Mouse (Mus musculus): ENCODE measurements around the gene Galr2. TPM values are rescaled to one million over a fixed set of nuclear protein-coding genes. Genes with fewer than 3 reads are reported as not detected.

Gene Galr2
- total and polyA plus RNA-seq, 3 experiments: 0.35 to 1.2 TPM; not detected in 1

GRCm38 (mm10) chr11:116305423-116305822 is 24.7 kb downstream of the Galr2 start (continued):
- no peak for TF ChIP-seq MAZ (IDR thresholded peaks at IDR 0.05; ENCODE audit: low read depth, low read length)
- no peak for TF ChIP-seq NELFE (IDR thresholded peaks at IDR 0.05; ENCODE audit: low read depth, low read length)
- peak; percentile 40; the same call in 1 of the 2 replicates for TF ChIP-seq SMC3 (IDR thresholded peaks at IDR 0.05; ENCODE audit: low read depth, low read length)
- TF ChIP-seq JUND (IDR thresholded peaks at IDR 0.05; ENCODE audit: low read depth, low read length): no peak
- TF ChIP-seq ELF1 (IDR thresholded peaks at IDR 0.05; ENCODE audit: low read depth, low read length): no peak
- no peak for TF ChIP-seq TCF12 (IDR thresholded peaks at IDR 0.05; ENCODE audit: low read depth, low read length)
- TF ChIP-seq TBP (IDR thresholded peaks at IDR 0.05; ENCODE audit: low read depth, low read length): no peak
- TF ChIP-seq RAD21 (IDR thresholded peaks at IDR 0.05; ENCODE audit: low read depth, low read length): peak; percentile 26; the same call in 1 of the 2 replicates
- no peak for TF ChIP-seq NRF1 (IDR thresholded peaks at IDR 0.05; ENCODE audit: insufficient read depth, low read depth, low read length, poor library complexity, severe bottlenecking)
- TF ChIP-seq ZMIZ1 (IDR thresholded peaks at IDR 0.05; ENCODE audit: low read depth, low read length): no peak
- TF ChIP-seq CTCF (IDR thresholded peaks at IDR 0.05 in 2 of 3, conservative IDR thresholded peaks at IDR 0.05 in 1 of 3; ENCODE audit: control insufficient read depth in 1 of 3, insufficient read depth in 1 of 3, low read depth in 2 of 3, low read length in 3 of 3, poor library complexity in 1 of 3, severe bottlenecking in 1 of 3): peak in 2 of 3 experiments; percentile 18 to 58; a peak in 3 of 6 replicates
- peak; percentile 37; the same call in 1 of the 2 replicates for TF ChIP-seq HCFC1 (IDR thresholded peaks at IDR 0.05; ENCODE audit: low read depth, low read length)
- no peak for TF ChIP-seq RCOR1 (IDR thresholded peaks at IDR 0.05; ENCODE audit: low read depth, low read length)

GRCm38 (mm10) chr11:116306126-116306982 is 25.6 kb downstream of the Galr2 start:
- H3K27ac ChIP-seq (ENCODE audit: control insufficient read depth, low read depth, low read length): peak overlapping the region; percentile 94
- H3K27me3 ChIP-seq (ENCODE audit: control insufficient read depth in 1 of 2, insufficient read depth in 2 of 2, low read length in 2 of 2): no peaks in the 10 kb centered on the region
- peaks cover 3% of the 10 kb centered on the region; the same call in 1 of the 2 replicates for H3K79me2 ChIP-seq (ENCODE audit: control insufficient read depth, insufficient read depth, low read length, poor library complexity)
- TF ChIP-seq POLR2AphosphoS5 (IDR thresholded peaks at IDR 0.05; ENCODE audit: borderline replicate concordance, low read depth, low read length): 0 out of 2 replicates have a peak, but pooled peaks have one; percentile 32
- no peak for TF ChIP-seq CTCF (IDR thresholded peaks at IDR 0.05 in 2 of 3, conservative IDR thresholded peaks at IDR 0.05 in 1 of 3; ENCODE audit: control insufficient read depth in 1 of 3, insufficient read depth in 1 of 3, low read depth in 2 of 3, low read length in 3 of 3, poor library complexity in 1 of 3, severe bottlenecking in 1 of 3)
- TF ChIP-seq SIN3A (IDR thresholded peaks at IDR 0.05; ENCODE audit: low read length): peak; percentile 98
- no peak for TF ChIP-seq USF2 (IDR thresholded peaks at IDR 0.05; ENCODE audit: borderline replicate concordance in 1 of 2, insufficient read depth in 1 of 2, low read depth in 1 of 2, low read length in 2 of 2)
- no peak for TF ChIP-seq CHD1 (IDR thresholded peaks at IDR 0.05; ENCODE audit: low read depth, low read length)
- peak; percentile 72; the same call in 1 of the 2 replicates for TF ChIP-seq ZMIZ1 (IDR thresholded peaks at IDR 0.05; ENCODE audit: low read depth, low read length)
- TF ChIP-seq TBP (IDR thresholded peaks at IDR 0.05; ENCODE audit: low read depth, low read length): peak; percentile 60
- TF ChIP-seq HCFC1 (IDR thresholded peaks at IDR 0.05; ENCODE audit: low read depth, low read length): peak; percentile 100
- peak; percentile 81 for TF ChIP-seq TCF12 (IDR thresholded peaks at IDR 0.05; ENCODE audit: low read depth, low read length)
- no peak for TF ChIP-seq TAL1 (IDR thresholded peaks at IDR 0.05; ENCODE audit: low read length)
- peak; percentile 18; the same call in 1 of the 2 replicates for TF ChIP-seq SMC3 (IDR thresholded peaks at IDR 0.05; ENCODE audit: low read depth, low read length)
- TF ChIP-seq POLR2A (IDR thresholded peaks at IDR 0.05; ENCODE audit: control insufficient read depth in 1 of 2, insufficient read depth in 1 of 2, low read depth in 1 of 2, low read length in 2 of 2, poor library complexity in 1 of 2): peak; percentile 72 to 75
- TF ChIP-seq USF1 (IDR thresholded peaks at IDR 0.05; ENCODE audit: low read depth, low read length): peak; percentile 63
- peak; percentile 83 for TF ChIP-seq POLR2AphosphoS2 (IDR thresholded peaks at IDR 0.05; ENCODE audit: low read length)
- peak; percentile 82 for TF ChIP-seq RCOR1 (IDR thresholded peaks at IDR 0.05; ENCODE audit: low read depth, low read length)
- TF ChIP-seq GATA1 (IDR thresholded peaks at IDR 0.05; ENCODE audit: low read depth, low read length): no peak
- TF ChIP-seq MAX (IDR thresholded peaks at IDR 0.05; ENCODE audit: low read length): peak; percentile 60; the same call in 1 of the 2 replicates
- TF ChIP-seq CHD2 (IDR thresholded peaks at IDR 0.05; ENCODE audit: low read length): peak; percentile 71
- no peak for TF ChIP-seq BHLHE40 (IDR thresholded peaks at IDR 0.05; ENCODE audit: borderline replicate concordance, low read depth, low read length)
- TF ChIP-seq KAT2A (conservative IDR thresholded peaks at IDR 0.05; ENCODE audit: low read depth, low read length): peak; percentile 96
- no peak for TF ChIP-seq ZKSCAN1 (IDR thresholded peaks at IDR 0.05; ENCODE audit: low read depth, low read length)
- peak; percentile 95 for TF ChIP-seq MAZ (IDR thresholded peaks at IDR 0.05; ENCODE audit: low read depth, low read length)
- no peak for TF ChIP-seq JUND (IDR thresholded peaks at IDR 0.05; ENCODE audit: low read depth, low read length)
- peak; percentile 97 for TF ChIP-seq ELF1 (IDR thresholded peaks at IDR 0.05; ENCODE audit: low read depth, low read length)
- TF ChIP-seq MAFK (IDR thresholded peaks at IDR 0.05; ENCODE audit: borderline replicate concordance, low read depth, low read length): no peak; the same call in 1 of the 2 replicates
- peak; percentile 66; the same call in 1 of the 2 replicates for TF ChIP-seq MEF2A (IDR thresholded peaks at IDR 0.05; ENCODE audit: extremely low read depth, insufficient replicate concordance, low read depth, low read length, poor library complexity, severe bottlenecking)
- no peak for TF ChIP-seq RAD21 (IDR thresholded peaks at IDR 0.05; ENCODE audit: low read depth, low read length)

More at GRCm38 (mm10) chr11:116306126-116306982, 25.6 kb downstream of the Galr2 start:
- H3K9ac ChIP-seq (ENCODE audit: control insufficient read depth, low read depth, low read length, poor library complexity, severe bottlenecking): peak overlapping the region; percentile 75
- H3K9me3 ChIP-seq (replicated peaks; ENCODE audit: insufficient read depth, low read length): no peaks in the 10 kb centered on the region
- H3K36me3 ChIP-seq (ENCODE audit: control insufficient read depth in 1 of 2, insufficient read depth in 2 of 2, low read length in 2 of 2): peaks cover 0 to 11% of the 10 kb centered on the region in 2 experiments; a peak in 3 of 4 replicates
- peaks cover 9 to 16% of the 10 kb centered on the region in 2 experiments for H3K4me1 ChIP-seq (ENCODE audit: control insufficient read depth in 1 of 2, insufficient read depth in 2 of 2, low read length in 2 of 2)
- H3K4me3 ChIP-seq (ENCODE audit: control insufficient read depth in 1 of 2, insufficient read depth in 1 of 2, low read depth in 2 of 2, low read length in 2 of 2): peak overlapping the region; percentile 64 to 90
- peak; percentile 99 for DNase-seq (ENCODE audit: low read depth, low spot score)
